Mouse (Mus musculus): ENCODE results near the gene Polr3b.

GRCm38 (mm10) chr10:84582236-84582635 lies 39.9 kb upstream of the Polr3b start:
- TF ChIP-seq CTCF (IDR thresholded peaks at IDR 0.05; ENCODE audit: control insufficient read depth, insufficient read depth, low read length) (no peak), POLR2A (IDR thresholded peaks at IDR 0.05; ENCODE audit: borderline replicate concordance, control insufficient read depth, low read depth, low read length) (no peak)

Measured in bone marrow, adult 2 months (tissue).